Mouse (Mus musculus) MEL (cell line): Measurements from ENCODE around the gene Nckipsd. TPM values are rescaled to one million over a fixed set of nuclear protein-coding genes. Genes with fewer than 3 reads are reported as not detected.

ENCODE experiments used
- DNase-seq: peaks from one replicate; pipeline ENCODE4 v3.0.0; 2011; ENCODE audit warnings: low read depth, low spot score
- H3K27ac ChIP-seq: 2 replicates; pipeline ENCODE4 v1.5.1; 2012; ENCODE audit warnings: low read depth, mild to moderate bottlenecking, control low read depth, low read length, moderate library complexity; ENCODE audit not compliant: control insufficient read depth
- H3K27me3 ChIP-seq, 2 experiments: fragments of 150-350 bp in 1 of 2; sonication (generic) in 1 of 2; 2 replicates each; pipeline ENCODE4 v1.6.1; 2012; ENCODE audit warnings: low read length in 2 of 2, mild to moderate bottlenecking in 2 of 2, improper control_type of control experiment in 1 of 2, moderate library complexity in 1 of 2; ENCODE audit not compliant: insufficient read depth in 2 of 2, control insufficient read depth in 1 of 2
- H3K36me3 ChIP-seq, 2 experiments: 2 replicates each; pipeline ENCODE4 v1.6.1; 2012 to 2014; ENCODE audit warnings: low read length in 2 of 2, improper control_type of control experiment in 1 of 2, inconsistent platforms in 1 of 2, mild to moderate bottlenecking in 1 of 2; ENCODE audit not compliant: insufficient read depth in 2 of 2, control insufficient read depth in 1 of 2
- H3K4me1 ChIP-seq, 2 experiments: fragments of 150-350 bp in 1 of 2; sonication (generic) in 1 of 2; 2 replicates each; pipeline ENCODE4 v1.6.1; 2012; ENCODE audit warnings: low read length in 2 of 2, improper control_type of control experiment in 1 of 2, mild to moderate bottlenecking in 1 of 2; ENCODE audit not compliant: insufficient read depth in 2 of 2, control insufficient read depth in 1 of 2
- H3K4me3 ChIP-seq, 2 experiments: fragments of 150-350 bp in 1 of 2; sonication (generic) in 1 of 2; 2 replicates each; pipeline ENCODE4 v1.5.1; 2012; ENCODE audit warnings: low read depth in 2 of 2, low read length in 2 of 2, mild to moderate bottlenecking in 2 of 2, moderate library complexity in 2 of 2, control low read depth in 1 of 2, improper control_type of control experiment in 1 of 2; ENCODE audit not compliant: control insufficient read depth in 1 of 2, insufficient read depth in 1 of 2
- H3K79me2 ChIP-seq: 2 replicates; pipeline ENCODE4 v1.6.1; 2012; ENCODE audit warnings: mild to moderate bottlenecking, low read length, moderate library complexity; ENCODE audit not compliant: control insufficient read depth, poor library complexity, insufficient read depth
- H3K9ac ChIP-seq: 2 replicates; pipeline ENCODE4 v1.6.1; 2012; ENCODE audit warnings: low read depth, mild to moderate bottlenecking, control low read depth, low read length, moderate library complexity; ENCODE audit not compliant: control insufficient read depth, poor library complexity, severe bottlenecking
- H3K9me3 ChIP-seq: fragments of 150-350 bp; sonication (generic); replicated peaks from 2 replicates; pipeline ENCODE4 v1.6.1; 2012; ENCODE audit warnings: mild to moderate bottlenecking, low read length, improper control_type of control experiment, moderate library complexity; ENCODE audit not compliant: insufficient read depth
- E2F4 ChIP-seq: IDR thresholded peaks from 2 replicates; pipeline ENCODE4 v1.6.1; 2011; ENCODE audit warnings: low read depth, low read length, improper control_type of control experiment, borderline replicate concordance
- ELF1 ChIP-seq: IDR thresholded peaks from 2 replicates; pipeline ENCODE4 v1.6.1; 2014; ENCODE audit warnings: low read depth, mild to moderate bottlenecking, inconsistent platforms, low read length, improper control_type of control experiment, moderate library complexity
- EP300 ChIP-seq, 2 experiments: IDR thresholded peaks; 2 replicates each; pipeline ENCODE4 v1.6.1; 2011; ENCODE audit warnings: improper control_type of control experiment in 2 of 2, low read length in 2 of 2, low read depth in 1 of 2, mild to moderate bottlenecking in 1 of 2
- ETS1 ChIP-seq: IDR thresholded peaks from 2 replicates; pipeline ENCODE4 v1.6.1; 2012; ENCODE audit warnings: low read depth, mild to moderate bottlenecking, inconsistent platforms, low read length, improper control_type of control experiment, moderate library complexity
- GABPA ChIP-seq: IDR thresholded peaks from 2 replicates; pipeline ENCODE4 v1.6.1; 2012; ENCODE audit warnings: low read depth, mild to moderate bottlenecking, inconsistent platforms, low read length, improper control_type of control experiment, moderate library complexity
- GATA1 ChIP-seq: IDR thresholded peaks from 2 replicates; pipeline ENCODE4 v1.6.1; 2011; ENCODE audit warnings: low read depth, low read length, improper control_type of control experiment
- HCFC1 ChIP-seq: IDR thresholded peaks from 2 replicates; pipeline ENCODE4 v1.6.1; 2012; ENCODE audit warnings: low read depth, mild to moderate bottlenecking, inconsistent platforms, low read length, improper control_type of control experiment, moderate library complexity
- MAFK ChIP-seq: IDR thresholded peaks from 2 replicates; pipeline ENCODE4 v1.6.1; 2011; ENCODE audit warnings: low read depth, mild to moderate bottlenecking, low read length, improper control_type of control experiment, borderline replicate concordance
- MAX ChIP-seq: IDR thresholded peaks from 2 replicates; pipeline ENCODE4 v1.6.1; 2011; ENCODE audit warnings: low read length, improper control_type of control experiment
- MAZ ChIP-seq: IDR thresholded peaks from 2 replicates; pipeline ENCODE4 v1.6.1; 2012; ENCODE audit warnings: low read depth, mild to moderate bottlenecking, inconsistent platforms, low read length, improper control_type of control experiment
- MEF2A ChIP-seq: IDR thresholded peaks from 2 replicates; pipeline ENCODE4 v1.6.1; 2014; ENCODE audit warnings: low read depth, mild to moderate bottlenecking, inconsistent platforms, low read length, improper control_type of control experiment; ENCODE audit not compliant: poor library complexity, insufficient replicate concordance, severe bottlenecking; ENCODE audit errors: extremely low read depth
- MXI1 ChIP-seq: IDR thresholded peaks from 2 replicates; pipeline ENCODE4 v1.6.1; 2011; ENCODE audit warnings: mild to moderate bottlenecking, low read depth, low read length, improper control_type of control experiment
- NELFE ChIP-seq: IDR thresholded peaks from 2 replicates; pipeline ENCODE4 v1.6.1; 2011; ENCODE audit warnings: low read depth, low read length, improper control_type of control experiment
- NRF1 ChIP-seq: IDR thresholded peaks from 2 replicates; pipeline ENCODE4 v1.6.1; 2014; ENCODE audit warnings: low read depth, mild to moderate bottlenecking, inconsistent platforms, low read length, improper control_type of control experiment, moderate library complexity; ENCODE audit not compliant: poor library complexity, insufficient read depth, severe bottlenecking
- POLR2A ChIP-seq, 2 experiments: IDR thresholded peaks; 2 replicates each; pipeline ENCODE4 v1.6.1; 2011 to 2012; ENCODE audit warnings: low read length in 2 of 2, mild to moderate bottlenecking in 2 of 2, control low read depth in 1 of 2, improper control_type of control experiment in 1 of 2, low read depth in 1 of 2, moderate library complexity in 1 of 2; ENCODE audit not compliant: control insufficient read depth in 1 of 2, insufficient read depth in 1 of 2, poor library complexity in 1 of 2
- POLR2AphosphoS2 ChIP-seq: IDR thresholded peaks from 2 replicates; pipeline ENCODE4 v1.6.1; 2011; ENCODE audit warnings: low read length, improper control_type of control experiment
- SIN3A ChIP-seq: IDR thresholded peaks from 2 replicates; pipeline ENCODE4 v1.6.1; 2012; ENCODE audit warnings: low read length, improper control_type of control experiment, inconsistent platforms
- TCF12 ChIP-seq: IDR thresholded peaks from 2 replicates; pipeline ENCODE4 v1.6.1; 2014; ENCODE audit warnings: low read depth, mild to moderate bottlenecking, inconsistent platforms, low read length, improper control_type of control experiment, moderate library complexity
- ZC3H11A ChIP-seq: IDR thresholded peaks from 2 replicates; pipeline ENCODE4 v1.6.1; 2012; ENCODE audit warnings: low read depth, mild to moderate bottlenecking, inconsistent platforms, low read length, improper control_type of control experiment
- ZKSCAN1 ChIP-seq: IDR thresholded peaks from 2 replicates; pipeline ENCODE4 v1.6.1; 2012; ENCODE audit warnings: low read depth, mild to moderate bottlenecking, inconsistent platforms, low read length, improper control_type of control experiment, moderate library complexity
- ZMIZ1 ChIP-seq: IDR thresholded peaks from 2 replicates; pipeline ENCODE4 v1.6.1; 2012; ENCODE audit warnings: low read depth, mild to moderate bottlenecking, inconsistent platforms, low read length, improper control_type of control experiment, moderate library complexity
- polyA plus RNA-seq, 2 experiments: library from polyadenylated mRNA; stranded (reverse) in 1 of 2; unstranded in 1 of 2; fragments of >175 nt in 1 of 2; fragments of >200 nt in 1 of 2; gene quantifications; 2 replicates each; pipeline versions ENCODE4 v1.2.1 to v1.2.4; 2012; ENCODE audit warnings: low replicate concordance in 2 of 2, low read depth in 1 of 2; ENCODE audit not compliant: insufficient read length in 2 of 2, insufficient read depth in 1 of 2, missing spikeins in 1 of 2
- total RNA-seq: library from RNA; depleted of rRNA; stranded (reverse); fragments of 300-350 nt; gene quantifications from 2 replicates; pipeline ENCODE4 v1.2.3, GENCODE M21; 2012

The Nckipsd gene
- total and polyA plus RNA-seq, 3 experiments: 6.6 to 10.3 TPM; not detected in 1

DNA sequence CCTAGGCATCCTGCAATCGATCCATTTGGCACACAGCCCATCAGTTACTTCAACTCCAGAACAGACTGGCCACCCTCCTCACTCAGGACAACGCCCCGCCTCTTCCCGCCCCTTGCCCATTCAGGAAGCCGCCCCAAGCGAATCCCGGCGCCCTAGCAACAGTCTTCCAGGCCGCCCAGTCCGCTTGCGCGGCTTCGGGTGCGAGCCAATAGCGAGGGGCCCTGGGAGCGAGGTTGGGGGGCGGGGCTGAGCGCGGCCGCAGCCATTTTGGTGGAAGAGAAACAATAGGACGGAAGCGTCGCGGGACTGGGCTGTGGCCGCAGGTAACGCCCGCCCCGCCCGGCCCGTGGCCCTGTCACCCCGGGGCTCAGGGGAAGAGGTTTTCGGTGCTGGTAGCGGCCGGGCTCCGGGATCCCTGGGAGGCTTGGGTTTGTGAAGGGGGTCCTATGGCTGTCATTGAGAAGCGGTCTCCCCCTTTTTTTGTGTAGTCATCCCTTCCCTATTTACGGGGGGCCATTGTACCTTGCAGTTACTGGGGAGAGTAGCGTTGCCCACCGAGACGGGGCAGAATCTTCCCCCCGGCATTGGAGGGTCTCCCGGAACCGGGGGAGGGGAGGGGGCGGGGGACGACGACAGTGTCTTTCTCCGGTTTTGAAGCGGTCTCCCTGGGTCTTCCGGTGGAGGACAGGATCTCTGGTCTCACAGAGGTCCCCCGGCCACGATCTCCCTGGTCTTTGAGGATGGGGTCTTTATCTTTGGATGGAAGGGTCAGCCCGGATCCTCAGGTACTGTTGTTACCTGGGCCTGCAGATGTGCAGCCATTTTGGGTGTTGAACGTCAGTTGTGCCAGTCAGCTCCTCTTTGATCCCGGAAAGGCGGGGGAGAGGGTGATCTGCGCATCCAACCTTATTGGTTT, 24.4 kb upstream of the Nckipsd start, which contains the start of gene Ip6k2:
TSS of gene Ip6k2 (plus strand) at position 249 of the 916 bp plus-strand sequence.
- Histone ChIP-seq H3K9ac (peak within 1 kb of the TSS; percentile 75), H3K27ac (no peak within 1 kb of the TSS), H3K27me3 (no peaks in the 10 kb centered on the region), H3K79me2 (peaks cover 38% of the 10 kb centered on the region), H3K4me1 (peaks cover 0 to 6% of the 10 kb centered on the region in 2 experiments; a peak in 3 of 4 replicates), H3K9me3 (no peaks in the 10 kb centered on the region), H3K4me3 (peak within 1 kb of the TSS; percentile 87 to 94), H3K36me3 (peaks cover 0 to 13% of the 10 kb centered on the region in 2 experiments; a peak in 2 of 4 replicates)
- no peak for TF ChIP-seq EP300 (IDR thresholded peaks at IDR 0.05; ENCODE audit: low read depth in 1 of 2, low read length in 2 of 2)
- TF ChIP-seq ZKSCAN1: no peak
- TF ChIP-seq MAFK: no peak
- peak; percentile 79 for TF ChIP-seq NRF1
- TF ChIP-seq ZC3H11A: no peak
- TF ChIP-seq GABPA: no peak
- no peak for TF ChIP-seq MEF2A
- TF ChIP-seq POLR2A (IDR thresholded peaks at IDR 0.05; ENCODE audit: control insufficient read depth in 1 of 2, insufficient read depth in 1 of 2, low read depth in 1 of 2, low read length in 2 of 2, poor library complexity in 1 of 2): peak; percentile 45 to 74; a peak in 3 of 4 replicates
- peak; percentile 71 for TF ChIP-seq MXI1
- TF ChIP-seq ZMIZ1: no peak; the same call in 1 of the 2 replicates
- no peak for TF ChIP-seq MAX
- peak; percentile 67; the same call in 1 of the 2 replicates for TF ChIP-seq SIN3A
- no peak for TF ChIP-seq E2F4
- no peak for TF ChIP-seq ETS1
- peak; percentile 76 for TF ChIP-seq HCFC1
- TF ChIP-seq NELFE: peak; percentile 49; the same call in 1 of the 2 replicates
- no peak for TF ChIP-seq GATA1
- no peak for TF ChIP-seq TCF12
- TF ChIP-seq POLR2AphosphoS2: peak; percentile 46; the same call in 1 of the 2 replicates
- no peak for TF ChIP-seq MAZ
- TF ChIP-seq ELF1: peak; percentile 78; the same call in 1 of the 2 replicates
- peak; percentile 95 for DNase-seq
